27 mouse cellular contexts compared by ENCODE assay signal in genomic region chr2:154936536-154937155, GRCm38 (mm10). TPM values are rescaled to one million over a fixed set of nuclear protein-coding genes. Genes with fewer than 3 reads are reported as not detected.
DNase-seq lines count a peak whose midpoint lies in the region; ATAC-seq and TF ChIP-seq lines count a peak whose summit lies in the region.
"Had no signal": no experiment of that assay in that cellular context is flagged by ENCODE, and none has a peak within 500 bp of the region (broad histone marks: within the 10 kb centered on the region; RNA-seq: fewer than 3 reads in every experiment).

No protein-coding gene starts in this region.

- no peaks in the 10 kb centered on the region for H3K27me3 ChIP-seq in intestine, embryonic 14.5 days (replicated peaks; ENCODE audit: control insufficient read depth, insufficient read depth, low read length)
- no peaks in the 10 kb centered on the region for H3K27me3 ChIP-seq in intestine, embryonic 16.5 days (replicated peaks; ENCODE audit: control insufficient read depth, insufficient read depth, low read length)
- H3K27me3 ChIP-seq in CH12.LX (replicated peaks): no peaks in the 10 kb centered on the region
- H3K27me3 ChIP-seq: embryonic facial prominence, embryonic 13.5 days; forebrain, embryonic 15.5 days; hindbrain, embryonic 12.5 days; hindbrain, embryonic 15.5 days; intestine, embryonic 15.5 days had no signal

- peak; percentile 50 for TF ChIP-seq EP300 in CH12.LX (IDR thresholded peaks at IDR 0.05; ENCODE audit: low read length)

- no peak overlapping the region for H3K4me3 ChIP-seq in intestine, embryonic 14.5 days (ENCODE audit: low read depth, low read length)
- no peak overlapping the region for H3K4me3 ChIP-seq in intestine, embryonic 16.5 days (ENCODE audit: low read length)
- H3K4me3 ChIP-seq in CH12.LX (replicated peaks in 1 of 3; ENCODE audit: low read depth in 2 of 3, low read length in 2 of 3, poor library complexity in 1 of 3): no peak overlapping the region
- H3K4me3 ChIP-seq: embryonic facial prominence, embryonic 10.5 days; embryonic facial prominence, embryonic 13.5 days; erythroblast, embryonic 14.5 days; forebrain, embryonic 12.5 days; forebrain, embryonic 15.5 days; heart, adult 2 months; heart, embryonic 10.5 days; heart, embryonic 13.5 days; hindbrain, embryonic 12.5 days; hindbrain, embryonic 15.5 days; intestine, embryonic 15.5 days had no signal

- no peak for ATAC-seq in intestine, embryonic 14.5 days (replicated peaks; ENCODE audit: low FRiP score, low TSS enrichment, low read depth)
- ATAC-seq in intestine, embryonic 16.5 days: no peak
- ATAC-seq: activated CD4-positive, CD25-positive, alpha-beta regulatory T cell, adult 4 months; CD4-positive, CD25-positive, alpha-beta regulatory T cell, adult 4 months; forebrain, embryonic 15.5 days had no signal

- no peak overlapping the region for H3K27ac ChIP-seq in intestine, embryonic 14.5 days (ENCODE audit: low read depth)
- H3K27ac ChIP-seq in intestine, embryonic 16.5 days (ENCODE audit: low read length): no peak overlapping the region
- H3K27ac ChIP-seq in CH12.LX (ENCODE audit: insufficient read depth, low read depth): peak overlapping the region; percentile 28; the same call in 1 of the 2 replicates
- H3K27ac ChIP-seq: embryonic facial prominence, embryonic 10.5 days; forebrain, embryonic 12.5 days; forebrain, embryonic 15.5 days; heart, adult 2 months; heart, embryonic 10.5 days; heart, embryonic 13.5 days; hindbrain, embryonic 12.5 days; hindbrain, embryonic 15.5 days; intestine, embryonic 15.5 days had no signal

- DNase-seq in cerebellum, postnatal 10 days: peak; percentile 47 to 55
- no peak for DNase-seq in cerebellum, adult 8-10 months
- peak; percentile 12 for DNase-seq in intestine, embryonic 14.5 days (ENCODE audit: low spot score)
- DNase-seq in CH12.LX (ENCODE audit: extremely low read depth): peak; percentile 62
- DNase-seq in brain, embryonic 14.5 days (ENCODE audit: low read depth): peak; percentile 7
- DNase-seq: adrenal gland, postnatal 25 days; cerebellum, adult 11-12 months; cerebellum, adult 9-10 months; cerebellum, postnatal 36 days; embryo, embryonic 11 days; gastrocnemius, postnatal 25 days; heart, adult 2 months; heart, postnatal 14 days; kidney, adult 18-20 months had no signal

- no peak for TF ChIP-seq CTCF in CH12.LX (conservative IDR thresholded peaks at IDR 0.05 in 1 of 2, IDR thresholded peaks at IDR 0.05 in 1 of 2; ENCODE audit: low read depth in 2 of 2, low read length in 2 of 2)
- no peak for TF ChIP-seq CTCF in brain, embryonic 14.5 days (IDR thresholded peaks at IDR 0.05; ENCODE audit: borderline replicate concordance, extremely low read depth, insufficient read depth, insufficient read length)

- H3K9ac ChIP-seq in intestine, embryonic 14.5 days (ENCODE audit: low read length): no peak overlapping the region
- H3K9ac ChIP-seq in intestine, embryonic 16.5 days (ENCODE audit: low read depth, low read length): no peak overlapping the region
- H3K9ac ChIP-seq in CH12.LX (ENCODE audit: insufficient read depth, low read depth): no peak overlapping the region
- H3K9ac ChIP-seq: embryonic facial prominence, embryonic 13.5 days; forebrain, embryonic 12.5 days; forebrain, embryonic 15.5 days; heart, embryonic 13.5 days; hindbrain, embryonic 12.5 days; hindbrain, embryonic 15.5 days; intestine, embryonic 15.5 days had no signal

- TF ChIP-seq RAD21 in CH12.LX (IDR thresholded peaks at IDR 0.05; ENCODE audit: low read depth, low read length): no peak

- no peaks in the 10 kb centered on the region for H3K4me1 ChIP-seq in intestine, embryonic 14.5 days (replicated peaks; ENCODE audit: control insufficient read depth, insufficient read depth, low read length)
- no peaks in the 10 kb centered on the region for H3K4me1 ChIP-seq in intestine, embryonic 16.5 days (ENCODE audit: control insufficient read depth, insufficient read depth, low read length)
- H3K4me1 ChIP-seq in CH12.LX (ENCODE audit: control insufficient read depth in 1 of 2, insufficient read depth in 2 of 2): peaks cover 16 to 22% of the 10 kb centered on the region in 2 experiments
- H3K4me1 ChIP-seq: forebrain, embryonic 15.5 days; heart, embryonic 10.5 days; hindbrain, embryonic 12.5 days; hindbrain, embryonic 15.5 days; intestine, embryonic 15.5 days had no signal

- dilution Hi-C loops in CH12.LX (cut with MboI; ENCODE audit: extremely low pct_ligation_motif_present, extremely low pct_unique_long_range_greater_than_20kb, low sequenced_read_pairs): no loop called here

- H3K36me3 ChIP-seq in intestine, embryonic 14.5 days (ENCODE audit: control insufficient read depth, insufficient read depth, low read length): no peaks in the 10 kb centered on the region
- H3K36me3 ChIP-seq in intestine, embryonic 16.5 days (ENCODE audit: control insufficient read depth, insufficient read depth, low read length): no peaks in the 10 kb centered on the region
- H3K36me3 ChIP-seq in CH12.LX (replicated peaks in 1 of 2; ENCODE audit: control insufficient read depth in 1 of 2, insufficient read depth in 1 of 2, low read length in 1 of 2): no peaks in the 10 kb centered on the region
- H3K36me3 ChIP-seq: embryonic facial prominence, embryonic 10.5 days; embryonic facial prominence, embryonic 13.5 days; forebrain, embryonic 12.5 days; forebrain, embryonic 15.5 days; heart, embryonic 10.5 days; heart, embryonic 13.5 days; hindbrain, embryonic 12.5 days; hindbrain, embryonic 15.5 days; intestine, embryonic 15.5 days had no signal

- H3K9me3 ChIP-seq in intestine, embryonic 14.5 days (ENCODE audit: control insufficient read depth, low read length): no peaks in the 10 kb centered on the region
- H3K9me3 ChIP-seq in intestine, embryonic 16.5 days (ENCODE audit: control insufficient read depth, low read length): no peaks in the 10 kb centered on the region
- no peaks in the 10 kb centered on the region for H3K9me3 ChIP-seq in CH12.LX (replicated peaks; ENCODE audit: low read length)
- H3K9me3 ChIP-seq: embryonic facial prominence, embryonic 10.5 days; embryonic facial prominence, embryonic 13.5 days; forebrain, embryonic 12.5 days; forebrain, embryonic 15.5 days; heart, embryonic 10.5 days; heart, embryonic 13.5 days; hindbrain, embryonic 12.5 days; hindbrain, embryonic 15.5 days; intestine, embryonic 15.5 days had no signal

- TF ChIP-seq POLR2A in CH12.LX (IDR thresholded peaks at IDR 0.05; ENCODE audit: low read depth, low read length): no peak
- no peak for TF ChIP-seq POLR2A in brain, embryonic 14.5 days (IDR thresholded peaks at IDR 0.05; ENCODE audit: borderline replicate concordance, extremely low read depth, insufficient read depth, insufficient read length, poor library complexity, severe bottlenecking)

- no peaks in the 10 kb centered on the region for H3K79me2 ChIP-seq in CH12.LX (replicated peaks; ENCODE audit: control insufficient read depth, extremely low read depth, insufficient read depth, poor library complexity, severe bottlenecking)

- in situ Hi-C loops in CH12.LX (cut with MboI; ENCODE audit: low pct_ligation_motif_present, low pct_unique_long_range_greater_than_20kb, low sequenced_read_pairs): no loop called here

- 73% methylated on average over 11 of the region's 11 CpGs for WGBS in intestine, embryonic 14.5 days
- WGBS in intestine, embryonic 16.5 days: 72% methylated on average over 11 of the region's 11 CpGs

- no peak overlapping the region for H3K4me2 ChIP-seq in intestine, embryonic 14.5 days (ENCODE audit: low read length)
- H3K4me2 ChIP-seq in intestine, embryonic 16.5 days (ENCODE audit: low read depth, low read length): no peak overlapping the region
- H3K4me2 ChIP-seq in CH12.LX (ENCODE audit: insufficient read depth, low read depth, poor library complexity, severe bottlenecking): peak overlapping the region; percentile 32; the same call in 1 of the 2 replicates
- H3K4me2 ChIP-seq: embryonic facial prominence, embryonic 13.5 days; forebrain, embryonic 12.5 days; forebrain, embryonic 15.5 days; heart, embryonic 13.5 days; hindbrain, embryonic 12.5 days; hindbrain, embryonic 15.5 days; intestine, embryonic 15.5 days had no signal

TF ChIP-seq in CH12.LX, 34 proteins besides CTCF, POLR2A, EP300 and RAD21:
- TF ChIP-seq TCF12 (IDR thresholded peaks at IDR 0.05; ENCODE audit: low read depth, low read length): peak; percentile 62; the same call in 1 of the 2 replicates
- TF ChIP-seq ELF1 (IDR thresholded peaks at IDR 0.05; ENCODE audit: low read depth, low read length): no peak
- peak; percentile 51; the same call in 1 of the 2 replicates for TF ChIP-seq IRF4 (IDR thresholded peaks at IDR 0.05; ENCODE audit: low read depth, low read length)
- no peak for TF ChIP-seq ZMIZ1 (IDR thresholded peaks at IDR 0.05; ENCODE audit: low read depth, low read length)
- 0 out of 2 replicates have a peak, but pooled peaks have one; percentile 38 for TF ChIP-seq SIN3A (IDR thresholded peaks at IDR 0.05; ENCODE audit: low read length)
- TF ChIP-seq MAX (IDR thresholded peaks at IDR 0.05; ENCODE audit: low read length): no peak
- TF ChIP-seq JUND (conservative IDR thresholded peaks at IDR 0.05; ENCODE audit: low read depth, low read length): peak; percentile 39; the same call in 1 of the 2 replicates
- no peak for TF ChIP-seq TBP (conservative IDR thresholded peaks at IDR 0.05; ENCODE audit: low read depth, low read length)
- TF ChIP-seq HCFC1 (IDR thresholded peaks at IDR 0.05; ENCODE audit: low read depth, low read length): peak; percentile 42
- peak; percentile 81 for TF ChIP-seq ETS1 (conservative IDR thresholded peaks at IDR 0.05; ENCODE audit: low read depth, low read length)
- TF ChIP-seq UBTF (IDR thresholded peaks at IDR 0.05; ENCODE audit: low read depth, low read length): no peak
- peak; percentile 94 for TF ChIP-seq BHLHE40 (IDR thresholded peaks at IDR 0.05; ENCODE audit: low read depth, low read length)
- peak; percentile 73 for TF ChIP-seq CHD2 (IDR thresholded peaks at IDR 0.05; ENCODE audit: low read length)
- TF ChIP-seq MYC (IDR thresholded peaks at IDR 0.05; ENCODE audit: low read depth, low read length): peak; percentile 46; the same call in 1 of the 2 replicates
- no peak for TF ChIP-seq ZKSCAN1 (IDR thresholded peaks at IDR 0.05; ENCODE audit: borderline replicate concordance, low read depth, low read length)
- TF ChIP-seq MEF2A (IDR thresholded peaks at IDR 0.05; ENCODE audit: borderline replicate concordance, low read depth, low read length): peak; percentile 81
TF ChIP-seq in CH12.LX: peak in this region for 10.

RNA-seq across cellular contexts. Expression of gene Eif2s2, which starts 43.9 kb away (rescaled TPM):
- 107 and 112 TPM in 2 replicates for polyA plus RNA-seq in intestine, embryonic 14.5 days (2014; fragmentation: Nextera tagmentation; extraction: Ambion mirVana)
- polyA plus RNA-seq in intestine, embryonic 16.5 days (2015; fragmentation: Nextera tagmentation; extraction: Ambion mirVana): 73.5 and 76.6 TPM in 2 replicates
- total RNA-seq in CH12.LX (2012; rRNA removed) (116 and 126 TPM in 2 replicates), CH12.LX (2014; rRNA removed) (256 and 269 TPM in 2 replicates)
- polyA plus RNA-seq in CH12.LX (2012; ENCODE audit: insufficient read length, low read depth): 219 and 276 TPM in 2 replicates
- polyA plus RNA-seq in brain, embryonic 14.5 days (2012; rRNA removed): 43.0 and 58.8 TPM in 2 replicates
